Mouse (Mus musculus): Measurements from ENCODE around the gene Plcb3. TPM values are rescaled to one million over a fixed set of nuclear protein-coding genes. Genes with fewer than 3 reads are reported as not detected.
A peak's percentile ranks its signal among the peaks of the same experiment; 100 is the strongest.

Plcb3 gene
- polyA plus RNA-seq, 1 experiment = 22.7 TPM

DNA sequence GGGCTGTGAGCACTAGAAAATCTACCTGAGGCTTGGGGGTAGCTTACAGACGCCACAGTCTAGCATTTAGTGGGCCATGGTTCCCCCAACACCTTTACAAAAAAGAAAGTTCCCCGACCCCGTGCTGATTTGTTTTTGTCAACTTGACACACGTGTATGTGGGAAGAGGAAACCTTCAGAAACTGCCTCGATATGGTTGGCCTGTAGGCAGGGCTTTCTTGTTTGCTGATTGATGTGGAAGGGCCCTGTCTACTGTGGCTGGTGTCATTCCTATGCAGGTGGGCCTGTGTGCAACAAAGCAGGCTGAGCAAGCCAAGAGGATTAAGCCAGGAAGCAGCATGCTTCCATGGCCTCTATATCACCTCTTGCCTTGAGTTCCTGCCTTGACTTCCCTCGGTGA lies 63.2 kb downstream of the Plcb3 start:
- no peak for TF ChIP-seq POLR2A (IDR thresholded peaks at IDR 0.05; ENCODE audit: borderline replicate concordance, extremely low read depth, insufficient read depth, insufficient read length, poor library complexity, severe bottlenecking)
- TF ChIP-seq CTCF (IDR thresholded peaks at IDR 0.05; ENCODE audit: borderline replicate concordance, extremely low read depth, insufficient read depth, insufficient read length) = no peak
- no peak for DNase-seq (ENCODE audit: low read depth)

DNA sequence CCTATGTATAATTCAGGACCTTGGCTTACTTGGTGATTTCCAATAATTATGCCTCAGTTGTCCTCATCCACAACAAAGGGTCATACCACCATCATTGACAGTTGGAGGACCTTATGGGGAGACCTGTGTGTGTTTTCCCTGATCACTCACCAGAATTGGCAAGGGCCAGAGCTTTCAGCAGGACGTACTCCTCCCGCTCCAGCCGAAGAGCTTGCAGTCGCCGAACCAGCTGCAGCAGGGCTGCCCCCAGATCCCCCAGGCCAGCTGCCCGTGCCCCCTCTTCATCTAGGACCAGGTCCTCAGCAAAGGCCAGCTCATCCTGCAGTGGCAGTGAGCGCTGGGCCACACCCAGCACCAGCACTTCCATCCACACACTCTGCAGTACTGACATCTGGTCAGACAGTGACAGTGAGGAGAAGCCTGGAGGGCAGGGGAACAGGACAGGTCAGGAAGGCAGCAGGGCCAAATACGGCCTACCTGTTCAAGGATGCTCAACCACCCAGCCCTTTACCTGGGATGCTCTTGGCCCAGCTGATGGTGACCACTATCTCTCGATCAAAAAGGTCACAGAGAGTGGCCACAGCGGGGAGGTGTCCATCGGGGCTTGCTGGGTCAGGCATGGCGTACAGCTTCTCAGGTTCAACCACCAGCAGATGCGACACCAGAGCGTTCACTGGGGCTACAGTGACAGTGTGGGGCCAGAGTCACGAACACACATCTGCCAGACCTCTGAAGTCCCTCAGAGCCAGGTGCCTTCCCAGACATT lies 63.9 kb downstream of the Plcb3 start:
- DNase-seq (ENCODE audit: low read depth) = no peak
- TF ChIP-seq CTCF (IDR thresholded peaks at IDR 0.05; ENCODE audit: borderline replicate concordance, extremely low read depth, insufficient read depth, insufficient read length) = no peak
- no peak for TF ChIP-seq POLR2A (IDR thresholded peaks at IDR 0.05; ENCODE audit: borderline replicate concordance, extremely low read depth, insufficient read depth, insufficient read length, poor library complexity, severe bottlenecking)

DNA sequence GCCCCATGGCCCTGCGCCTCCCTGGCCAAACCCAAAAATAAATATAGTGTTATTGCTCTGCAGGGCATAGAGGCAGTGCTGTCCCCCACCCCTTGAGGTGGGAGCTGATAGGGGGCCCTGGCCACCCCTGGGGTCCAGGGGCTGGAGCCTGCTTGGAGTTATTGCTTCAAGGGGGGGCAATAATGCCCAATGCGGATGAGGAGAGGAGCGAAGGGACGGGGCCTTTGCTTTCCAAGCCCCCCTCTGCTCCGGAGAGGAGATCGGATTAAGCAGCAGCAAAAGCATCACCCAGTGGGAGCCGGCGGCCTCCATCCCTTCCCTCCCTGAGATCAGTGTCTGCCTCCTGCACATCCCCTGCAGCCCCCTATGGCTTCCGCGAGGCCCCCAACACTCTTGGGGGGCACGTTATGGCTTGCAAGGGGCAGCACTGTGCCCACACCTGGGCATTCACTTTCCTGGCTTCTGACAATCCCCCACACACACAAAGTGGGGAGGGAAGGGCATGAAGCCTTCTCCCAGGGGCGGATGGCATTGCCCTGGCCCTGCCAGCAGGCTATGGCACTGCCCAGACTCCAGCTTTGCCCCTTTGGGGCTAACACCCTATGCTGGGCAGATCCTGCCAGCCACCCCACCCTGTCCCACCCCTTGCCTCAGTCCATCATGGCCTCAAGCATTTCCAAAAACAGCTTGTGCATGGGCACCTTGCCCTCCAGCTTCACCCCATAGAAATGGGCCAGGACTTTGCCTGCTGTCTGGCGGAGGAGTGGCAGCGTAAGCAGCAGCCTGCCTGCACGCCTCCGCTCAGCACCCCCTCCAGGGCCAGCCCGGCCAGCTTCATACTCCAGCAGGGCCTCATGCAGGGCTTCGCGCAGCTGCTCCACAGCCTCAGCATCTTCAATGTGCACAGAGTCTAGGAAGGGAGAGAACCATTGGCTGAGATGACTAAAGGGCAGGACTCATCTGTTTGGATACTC lies 64.9 kb downstream of the Plcb3 start:
- TF ChIP-seq POLR2A (IDR thresholded peaks at IDR 0.05; ENCODE audit: borderline replicate concordance, extremely low read depth, insufficient read depth, insufficient read length, poor library complexity, severe bottlenecking) = no peak
- no peak for TF ChIP-seq CTCF (IDR thresholded peaks at IDR 0.05; ENCODE audit: borderline replicate concordance, extremely low read depth, insufficient read depth, insufficient read length)

DNA sequence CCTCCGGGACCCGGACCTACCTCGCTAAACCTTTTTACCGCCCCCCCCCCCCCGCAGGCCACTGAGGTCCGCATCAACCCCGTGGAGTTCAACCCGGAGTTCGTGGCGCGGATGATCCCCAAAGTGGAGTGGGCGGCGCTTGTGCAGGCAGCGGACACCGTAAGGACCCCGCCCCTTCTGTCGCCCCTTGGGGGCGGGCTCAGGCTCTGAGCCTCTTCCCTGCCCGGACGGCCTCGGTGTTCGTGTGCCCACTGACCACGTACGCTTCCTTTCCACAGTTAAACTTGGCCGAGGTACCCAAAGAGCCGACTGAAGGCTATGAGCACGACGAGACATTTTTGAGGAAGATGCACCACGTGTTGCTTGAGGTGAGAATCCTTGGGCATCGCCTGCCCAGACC lies 66.0 kb downstream of the Plcb3 start:
- peak; percentile 58 for DNase-seq (ENCODE audit: low read depth)

More for the DNA sequence above, 64.9 kb downstream of the Plcb3 start:
- DNase-seq (ENCODE audit: low read depth) = no peak

DNA sequence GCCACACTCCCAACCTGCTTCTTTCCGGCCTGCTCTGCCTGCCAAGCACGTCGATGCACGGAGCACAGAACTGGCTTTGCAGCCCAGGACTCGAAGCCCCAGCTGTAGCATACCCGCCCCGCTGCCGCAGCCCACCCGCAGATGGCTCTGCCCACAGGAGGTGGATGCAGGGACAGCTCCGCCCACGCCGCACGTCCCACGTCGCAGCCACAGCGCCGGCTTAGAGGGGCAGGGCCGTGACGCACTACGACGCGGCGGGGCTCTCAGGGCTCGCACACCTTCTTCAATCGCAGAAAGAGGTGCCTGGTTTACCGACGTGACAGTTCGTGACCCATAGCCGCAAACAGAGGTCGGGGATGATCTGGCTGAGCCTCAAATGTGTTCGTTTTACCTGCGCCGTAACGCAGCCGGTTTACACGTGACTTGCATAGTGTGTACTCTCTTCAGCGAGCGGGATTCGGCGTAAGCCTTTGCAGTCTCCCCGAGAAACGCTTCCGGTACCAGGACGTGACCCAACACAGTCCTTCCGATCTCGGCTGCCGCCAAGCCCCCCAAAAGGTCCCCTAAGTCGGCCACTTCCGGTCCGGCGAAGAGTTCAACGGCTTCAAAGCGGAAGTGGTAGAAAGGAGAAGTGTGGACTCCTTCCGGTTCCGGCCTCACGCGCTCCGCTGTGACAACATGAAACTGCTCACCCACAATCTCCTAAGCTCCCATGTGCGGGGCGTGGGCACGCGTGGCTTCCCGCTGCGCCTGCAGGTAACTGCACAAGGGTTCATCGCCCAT lies 66.6 kb downstream of the Plcb3 start, which contains the start of the genes Trmt112 and Prdx5:
Gene Trmt112, plus strand, starts transcription at position 192 of the 783 bp plus-strand sequence.
Gene Prdx5, minus strand, starts transcription at position 600 of the 783 bp plus-strand sequence.
- no peak for TF ChIP-seq CTCF (IDR thresholded peaks at IDR 0.05; ENCODE audit: borderline replicate concordance, extremely low read depth, insufficient read depth, insufficient read length)
- peak; percentile 51; the same call in 1 of the 2 replicates for TF ChIP-seq POLR2A (IDR thresholded peaks at IDR 0.05; ENCODE audit: borderline replicate concordance, extremely low read depth, insufficient read depth, insufficient read length, poor library complexity, severe bottlenecking)
- peak; percentile 99 for DNase-seq (ENCODE audit: low read depth)

DNA sequence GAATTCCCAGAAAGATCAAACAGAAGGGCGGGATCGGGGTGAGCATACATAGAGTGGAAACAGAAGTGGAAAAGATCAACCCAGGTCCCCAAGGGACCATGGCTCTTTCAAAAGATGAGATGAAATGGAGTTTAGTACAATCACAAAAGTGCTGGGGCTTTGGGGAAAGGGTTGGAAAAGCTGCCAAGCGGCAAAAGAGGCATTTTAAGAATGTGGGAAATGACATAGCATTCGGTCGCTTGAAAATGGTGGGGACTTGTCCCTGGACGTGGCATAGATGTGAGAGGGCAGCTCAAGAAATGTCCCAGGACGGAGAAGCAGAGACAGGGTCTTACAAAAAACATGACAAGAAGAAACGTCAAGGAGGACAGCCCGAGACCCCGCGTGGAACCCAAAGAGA lies 67.2 kb downstream of the Plcb3 start:
- TF ChIP-seq CTCF (IDR thresholded peaks at IDR 0.05; ENCODE audit: borderline replicate concordance, extremely low read depth, insufficient read depth, insufficient read length) = no peak
- TF ChIP-seq POLR2A (IDR thresholded peaks at IDR 0.05; ENCODE audit: borderline replicate concordance, extremely low read depth, insufficient read depth, insufficient read length, poor library complexity, severe bottlenecking) = no peak
- DNase-seq (ENCODE audit: low read depth) = no peak

DNA sequence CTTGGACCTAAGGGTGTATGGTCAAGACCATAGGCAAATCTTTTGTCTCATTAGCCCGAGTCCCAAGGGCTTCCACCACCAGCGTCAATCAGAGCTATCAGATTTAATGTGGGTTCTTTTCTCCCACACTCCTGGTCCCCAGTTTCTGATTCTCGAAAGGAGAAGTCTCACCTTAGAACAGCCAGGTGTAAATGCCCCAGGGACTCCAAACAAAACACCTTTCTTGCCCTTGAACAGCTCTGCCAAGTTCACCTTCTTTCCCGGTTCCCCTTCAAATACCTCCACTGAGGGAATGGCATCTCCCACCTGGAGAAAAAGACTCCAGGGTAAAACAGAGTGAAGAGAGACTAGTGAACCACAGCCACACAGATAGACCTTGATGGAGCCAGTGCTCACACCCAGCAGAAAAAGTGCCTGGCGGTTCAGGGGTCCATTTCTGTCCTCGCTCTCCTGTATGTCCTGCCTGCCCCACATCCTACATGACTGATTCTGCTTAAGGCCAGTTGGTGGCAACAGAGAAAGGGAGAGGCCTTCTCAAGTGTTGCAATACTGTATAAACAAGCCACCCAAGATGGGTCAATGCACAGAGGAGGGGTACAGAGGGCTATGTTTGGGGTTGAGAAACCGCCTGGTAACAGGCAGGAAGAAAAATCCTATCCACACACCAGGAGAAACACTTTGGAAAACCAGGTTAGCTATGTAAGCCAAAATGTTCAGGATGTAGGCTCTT lies 68.3 kb downstream of the Plcb3 start:
- TF ChIP-seq CTCF (IDR thresholded peaks at IDR 0.05; ENCODE audit: borderline replicate concordance, extremely low read depth, insufficient read depth, insufficient read length) = no peak
- no peak for TF ChIP-seq POLR2A (IDR thresholded peaks at IDR 0.05; ENCODE audit: borderline replicate concordance, extremely low read depth, insufficient read depth, insufficient read length, poor library complexity, severe bottlenecking)
- DNase-seq (ENCODE audit: low read depth) = no peak

DNA sequence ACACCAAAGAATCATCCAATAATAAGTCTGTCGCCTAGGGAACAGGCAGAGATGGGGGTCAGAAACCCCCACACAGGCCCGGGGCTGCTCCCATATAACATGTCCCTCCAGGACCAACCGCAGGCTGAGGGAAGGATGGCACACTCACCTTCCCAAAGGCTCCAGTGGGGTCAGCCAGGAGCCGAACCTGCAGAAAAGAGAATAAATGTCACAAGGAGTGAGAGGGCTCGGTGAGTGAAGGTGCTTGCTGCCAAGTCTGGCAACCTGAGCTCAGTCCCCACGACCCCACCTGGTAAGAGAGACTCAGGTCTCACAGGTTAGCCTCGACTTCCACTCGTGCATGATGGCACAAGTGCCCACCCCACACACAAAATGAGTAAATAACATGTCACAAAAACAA lies 69.2 kb downstream of the Plcb3 start:
- TF ChIP-seq CTCF (IDR thresholded peaks at IDR 0.05; ENCODE audit: borderline replicate concordance, extremely low read depth, insufficient read depth, insufficient read length) = no peak
- no peak for TF ChIP-seq POLR2A (IDR thresholded peaks at IDR 0.05; ENCODE audit: borderline replicate concordance, extremely low read depth, insufficient read depth, insufficient read length, poor library complexity, severe bottlenecking)

DNA sequence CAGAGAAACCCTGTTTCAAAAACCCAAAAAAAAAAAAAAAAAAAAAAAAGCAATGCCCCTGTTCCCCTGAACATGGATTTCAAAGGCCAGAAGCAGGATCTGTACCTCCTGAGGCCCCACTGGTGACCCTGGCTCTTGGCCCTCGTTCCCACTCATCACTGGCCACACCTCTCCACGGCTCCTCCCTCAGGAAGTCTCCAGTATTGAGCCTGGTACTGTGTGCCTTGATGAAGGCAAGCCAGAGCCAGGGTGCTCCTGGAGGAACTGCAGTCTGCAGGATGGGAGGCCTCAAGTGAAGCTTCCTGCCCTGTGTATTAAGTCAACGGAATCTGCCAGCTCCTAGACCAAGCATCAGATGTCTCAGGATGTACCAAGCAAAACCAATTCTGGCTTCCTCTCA lies 70.1 kb downstream of the Plcb3 start:
- no peak for TF ChIP-seq CTCF (IDR thresholded peaks at IDR 0.05; ENCODE audit: borderline replicate concordance, extremely low read depth, insufficient read depth, insufficient read length)
- no peak for TF ChIP-seq POLR2A (IDR thresholded peaks at IDR 0.05; ENCODE audit: borderline replicate concordance, extremely low read depth, insufficient read depth, insufficient read length, poor library complexity, severe bottlenecking)
- DNase-seq (ENCODE audit: low read depth) = no peak

More for the DNA sequence above, 69.2 kb downstream of the Plcb3 start:
- no peak for DNase-seq (ENCODE audit: low read depth)

DNA sequence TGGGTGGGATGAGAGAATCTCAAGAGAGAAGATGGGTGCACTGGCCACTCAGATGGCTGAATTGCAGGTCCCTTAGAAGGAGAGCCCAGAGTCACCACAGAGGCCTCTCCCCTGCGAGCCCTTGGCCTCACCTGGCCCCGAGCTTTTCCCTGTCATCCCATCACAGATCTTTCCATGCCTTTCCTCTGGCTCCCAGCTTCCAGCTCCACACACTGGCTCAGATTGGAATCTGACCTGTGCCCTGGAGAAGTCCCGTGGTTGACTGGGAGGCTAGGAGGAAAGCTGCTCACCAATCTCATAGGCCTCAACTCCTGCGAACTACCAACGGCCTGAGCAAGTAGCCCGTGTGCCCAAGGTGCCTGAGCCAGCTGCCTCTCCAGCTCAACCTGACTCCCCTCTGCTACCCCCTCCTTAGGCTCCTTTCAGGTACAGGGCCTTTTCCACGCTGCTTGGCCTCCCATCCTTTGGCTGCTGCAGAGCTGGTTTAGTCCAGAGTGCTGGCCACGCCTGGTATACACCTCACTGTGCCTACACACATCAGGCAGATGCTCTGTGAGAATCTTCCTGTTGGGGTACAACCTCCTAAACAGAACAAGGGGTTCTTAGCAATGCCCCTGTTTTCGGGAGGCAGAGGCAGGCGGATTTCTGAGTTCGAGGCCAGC lies 70.6 kb downstream of the Plcb3 start:
- no peak for DNase-seq (ENCODE audit: low read depth)
- TF ChIP-seq CTCF (IDR thresholded peaks at IDR 0.05; ENCODE audit: borderline replicate concordance, extremely low read depth, insufficient read depth, insufficient read length) (no peak), POLR2A (IDR thresholded peaks at IDR 0.05; ENCODE audit: borderline replicate concordance, extremely low read depth, insufficient read depth, insufficient read length, poor library complexity, severe bottlenecking) (no peak)
